Mouse (Mus musculus) embryo, embryonic 11.5 days (tissue): ENCODE results near the gene 1110032F04Rik.

Experiments used
- DNase-seq: peaks from one replicate; pipeline ENCODE4 v3.0.0-alpha.2; 2012; ENCODE audit warnings: low read depth, low spot score

The 1110032F04Rik gene

GRCm38 (mm10) chr3:68907509-68907908, 38.1 kb downstream of the 1110032F04Rik start:
- no peak for DNase-seq
